In the genomic region with DNA sequence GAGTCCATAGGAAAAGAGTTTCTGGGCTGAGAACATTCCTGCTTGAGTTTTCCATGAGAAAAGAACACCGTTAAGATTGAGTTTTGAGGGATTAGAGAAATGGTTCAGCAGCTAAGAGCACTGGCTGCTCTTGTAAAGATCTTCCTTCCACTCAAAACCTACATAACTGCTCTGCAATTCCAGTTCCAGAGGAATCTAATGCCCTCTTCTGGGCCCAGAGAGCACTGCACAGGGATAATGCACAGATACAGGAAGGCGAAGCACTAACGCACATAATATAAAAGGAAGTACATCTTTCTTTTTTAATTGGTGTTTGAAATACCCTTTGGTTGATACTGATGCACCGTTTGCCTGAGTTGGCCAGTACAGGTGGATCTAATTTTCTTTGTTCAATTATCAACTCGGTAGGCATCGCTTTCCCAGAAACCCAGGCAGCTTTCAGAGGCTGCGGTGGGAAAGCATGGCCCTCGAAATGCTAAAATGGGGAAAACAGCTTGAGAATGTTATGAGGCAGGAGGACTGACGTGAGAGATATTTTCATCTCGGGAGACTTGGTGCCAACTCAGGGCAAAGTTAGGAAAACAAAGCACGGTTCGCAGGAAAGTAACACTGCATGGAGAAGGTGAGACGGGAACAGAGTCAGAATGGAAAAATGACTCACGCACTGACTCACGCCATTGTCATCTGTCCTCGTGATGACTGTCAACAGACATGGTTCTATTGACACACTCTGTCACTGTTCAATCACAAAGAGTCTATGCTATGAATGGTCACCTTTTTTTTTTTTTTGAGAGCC, we compare ENCODE assay signal across 9 mouse cellular contexts. TPM values are rescaled to one million over a fixed set of nuclear protein-coding genes. Genes with fewer than 3 reads are reported as not detected.
A peak's percentile ranks its signal among the peaks of the same experiment; 100 is the strongest.
DNase-seq lines count a peak whose midpoint lies in the region; ATAC-seq and TF ChIP-seq lines count a peak whose summit lies in the region.
"Had no signal": no experiment of that assay in that cellular context is flagged by ENCODE, and none has a peak within 500 bp of the region (broad histone marks: within the 10 kb centered on the region; RNA-seq: fewer than 3 reads in every experiment).

No protein-coding gene starts in this region.

- ATAC-seq in hindbrain, embryonic 14.5 days (ENCODE audit: low FRiP score) = no peak
- no peak for ATAC-seq in hindbrain, embryonic 16.5 days
- no peak for ATAC-seq in heart, postnatal 0 days (ENCODE audit: insufficient read depth, low read depth)

- no peak for TF ChIP-seq EP300 in heart, postnatal 0 days (IDR thresholded peaks at IDR 0.05; ENCODE audit: low read depth)

- no peaks in the 10 kb centered on the region for H3K4me1 ChIP-seq in hindbrain, embryonic 14.5 days (replicated peaks; ENCODE audit: control insufficient read depth, insufficient read depth, low read length)
- H3K4me1 ChIP-seq in hindbrain, embryonic 16.5 days (ENCODE audit: control insufficient read depth, insufficient read depth, low read depth, low read length) = no peaks in the 10 kb centered on the region
- no peaks in the 10 kb centered on the region for H3K4me1 ChIP-seq in heart, postnatal 0 days (ENCODE audit: control insufficient read depth, insufficient read depth)
- H3K4me1 ChIP-seq: liver, embryonic 15.5 days had no signal

- WGBS in hindbrain, embryonic 14.5 days = 77% methylated on average over 16 of the region's 16 CpGs
- WGBS in hindbrain, embryonic 16.5 days = 73% methylated on average over 16 of the region's 16 CpGs
- 46% methylated on average over 16 of the region's 16 CpGs for WGBS in heart, postnatal 0 days

- intact Hi-C loops in left cerebral cortex, postnatal 4 days (cut with DNase I) = no loop called here

- no peaks in the 10 kb centered on the region for H3K27me3 ChIP-seq in hindbrain, embryonic 14.5 days (ENCODE audit: control insufficient read depth, insufficient read depth, low read length)
- no peaks in the 10 kb centered on the region for H3K27me3 ChIP-seq in hindbrain, embryonic 16.5 days (replicated peaks; ENCODE audit: control insufficient read depth, insufficient read depth, low read length)
- no peaks in the 10 kb centered on the region for H3K27me3 ChIP-seq in heart, postnatal 0 days (ENCODE audit: control insufficient read depth, insufficient read depth, low read length)
- H3K27me3 ChIP-seq: liver, embryonic 15.5 days had no signal

- no peak overlapping the region for H3K9ac ChIP-seq in hindbrain, embryonic 14.5 days
- no peak overlapping the region for H3K9ac ChIP-seq in hindbrain, embryonic 16.5 days (ENCODE audit: low read depth, low read length)
- no peak overlapping the region for H3K9ac ChIP-seq in heart, postnatal 0 days (replicated peaks; ENCODE audit: low read depth, low read length)
- H3K9ac ChIP-seq: liver, embryonic 15.5 days had no signal

- peak; percentile 68 for TF ChIP-seq CTCF in heart, postnatal 0 days (IDR thresholded peaks at IDR 0.05; ENCODE audit: low read depth)

- DNase-seq in hindbrain, embryonic 14.5 days (ENCODE audit: low spot score) = peak; percentile 38
- peak; percentile 67 for DNase-seq in ES-CJ7 (ENCODE audit: low read depth, low spot score)
- DNase-seq in adrenal gland, postnatal 25 days = peak; percentile 58
- peak; percentile 57 for DNase-seq in heart, postnatal 0 days (ENCODE audit: low spot score)
- DNase-seq in left cerebral cortex, postnatal 4 days = peak; percentile 13
- peak; percentile 40 for DNase-seq in right cerebral cortex, postnatal 4 days
- no peak for DNase-seq in spleen, adult 18-20 months

- H3K27ac ChIP-seq in hindbrain, embryonic 14.5 days = no peak overlapping the region
- no peak overlapping the region for H3K27ac ChIP-seq in hindbrain, embryonic 16.5 days (ENCODE audit: low read depth, low read length)
- H3K27ac ChIP-seq in heart, postnatal 0 days (ENCODE audit: low read depth) = no peak overlapping the region
- H3K27ac ChIP-seq: liver, embryonic 15.5 days had no signal

- H3K9me3 ChIP-seq in hindbrain, embryonic 14.5 days (ENCODE audit: control insufficient read depth, low read length) = no peaks in the 10 kb centered on the region; the same call in 1 of the 2 replicates
- H3K9me3 ChIP-seq in hindbrain, embryonic 16.5 days (ENCODE audit: control insufficient read depth, low read length) = 0 out of 2 replicates have a peak, but pooled peaks cover 2% of the 10 kb centered on the region
- no peaks in the 10 kb centered on the region for H3K9me3 ChIP-seq in heart, postnatal 0 days (replicated peaks; ENCODE audit: control insufficient read depth, low read length)
- H3K9me3 ChIP-seq: liver, embryonic 15.5 days had no signal

- no peak overlapping the region for H3K4me2 ChIP-seq in hindbrain, embryonic 14.5 days (replicated peaks)
- no peak overlapping the region for H3K4me2 ChIP-seq in hindbrain, embryonic 16.5 days (ENCODE audit: low read length)
- peak overlapping the region; percentile 13 for H3K4me2 ChIP-seq in heart, postnatal 0 days (ENCODE audit: low read depth, low read length)
- H3K4me2 ChIP-seq: liver, embryonic 15.5 days had no signal

- no peak overlapping the region for H3K4me3 ChIP-seq in hindbrain, embryonic 14.5 days (replicated peaks; ENCODE audit: low read length)
- H3K4me3 ChIP-seq in hindbrain, embryonic 16.5 days (ENCODE audit: low read length) = no peak overlapping the region
- no peak overlapping the region for H3K4me3 ChIP-seq in heart, postnatal 0 days (ENCODE audit: low read depth, low read length)
- H3K4me3 ChIP-seq: liver, embryonic 15.5 days had no signal

- no peaks in the 10 kb centered on the region for H3K36me3 ChIP-seq in hindbrain, embryonic 14.5 days (replicated peaks; ENCODE audit: control insufficient read depth, insufficient read depth)
- H3K36me3 ChIP-seq in hindbrain, embryonic 16.5 days (ENCODE audit: control insufficient read depth, insufficient read depth, low read length) = no peaks in the 10 kb centered on the region
- H3K36me3 ChIP-seq in heart, postnatal 0 days (replicated peaks; ENCODE audit: control insufficient read depth, insufficient read depth, low read length) = no peaks in the 10 kb centered on the region
- H3K36me3 ChIP-seq: liver, embryonic 15.5 days had no signal

RNA-seq across cellular contexts. Expression of a gene that starts 20.4 kb away (rescaled TPM):
- polyA plus RNA-seq in hindbrain, embryonic 14.5 days (2014; fragmentation: Nextera tagmentation; extraction: Ambion mirVana) = 15.7 and 18.1 TPM in 2 replicates
- 10.2 and 11.2 TPM in 2 replicates for polyA plus RNA-seq in hindbrain, embryonic 16.5 days (2015; fragmentation: Nextera tagmentation; extraction: Ambion mirVana)
- 8.9 and 14.0 TPM in 2 replicates for total RNA-seq in adrenal gland, postnatal 25 days (2021)
- 3.8 and 5.3 TPM in 2 replicates for total RNA-seq in heart, postnatal 0 days (2014; rRNA removed; ENCODE audit: low replicate concordance)
- 2.5 and 2.6 TPM in 2 replicates for polyA plus RNA-seq in heart, postnatal 0 days (2015; fragmentation: Nextera tagmentation; extraction: Ambion mirVana)
- total RNA-seq in left cerebral cortex, postnatal 4 days (2021) = 10 to 100 TPM; 32.4 to 32.7 TPM

RNA-seq across cellular contexts. Expression of a gene that starts 41.0 kb away (rescaled TPM):
- 28.3 and 32.0 TPM in 2 replicates for polyA plus RNA-seq in hindbrain, embryonic 14.5 days (2014; fragmentation: Nextera tagmentation; extraction: Ambion mirVana)
- 24.4 and 26.9 TPM in 2 replicates for polyA plus RNA-seq in hindbrain, embryonic 16.5 days (2015; fragmentation: Nextera tagmentation; extraction: Ambion mirVana)
- total RNA-seq in adrenal gland, postnatal 25 days (2021) = 7.5 and 11.1 TPM in 2 replicates
- total RNA-seq in heart, postnatal 0 days (2014; rRNA removed; ENCODE audit: low replicate concordance) = 11.3 and 17.4 TPM in 2 replicates
- polyA plus RNA-seq in heart, postnatal 0 days (2015; fragmentation: Nextera tagmentation; extraction: Ambion mirVana) = 9.3 and 12.1 TPM in 2 replicates
- 10 to 100 TPM; 33.0 to 35.7 TPM for total RNA-seq in left cerebral cortex, postnatal 4 days (2021)

Comparison
In these comparisons a context has a peak if more than half of its experiments do, and no peak if none do; other contexts are left out.
1. DNase-seq: peak in hindbrain, embryonic 14.5 days (single experiment), ES-CJ7 (single experiment), adrenal gland, postnatal 25 days (single experiment), heart, postnatal 0 days (single experiment), left cerebral cortex, postnatal 4 days (single experiment) and right cerebral cortex, postnatal 4 days (single experiment); none in spleen, adult 18-20 months (0 of 2).